Mouse (Mus musculus): ENCODE data around the gene Siglece. TPM values are rescaled to one million over a fixed set of nuclear protein-coding genes. Genes with fewer than 3 reads are reported as not detected.

Siglece gene
- polyA plus RNA-seq, 1 experiment from 2014 or later = 0.95 TPM

- Histone ChIP-seq H3K4me2 (replicated peaks; ENCODE audit: low read depth, low read length) (no peak overlapping the region), H3K4me3 (ENCODE audit: low read length) (no peak overlapping the region), H3K9me3 (ENCODE audit: control insufficient read depth, low read length) (no peaks in the 10 kb centered on the region), H3K27ac (ENCODE audit: low read depth, low read length) (no peak overlapping the region), H3K27me3 (ENCODE audit: control insufficient read depth, insufficient read depth, low read length) (no peaks in the 10 kb centered on the region), H3K36me3 (ENCODE audit: control insufficient read depth, insufficient read depth, low read length) (no peaks in the 10 kb centered on the region), H3K9ac (ENCODE audit: low read depth, low read length) (no peak overlapping the region), H3K4me1 (ENCODE audit: control insufficient read depth, insufficient read depth, low read length) (no peaks in the 10 kb centered on the region)
- ATAC-seq (ENCODE audit: low FRiP score, low TSS enrichment) = no peak
- WGBS = 83% methylated on average over 17 of the region's 17 CpGs
Observed at GRCm38 (mm10) chr7:43643046-43643652, 16.8 kb downstream of the Siglece start.

- H3K4me3 ChIP-seq (ENCODE audit: low read length) = no peak overlapping the region
- no peaks in the 10 kb centered on the region for H3K4me1 ChIP-seq (ENCODE audit: control insufficient read depth, insufficient read depth, low read length)
- 78% methylated on average over 5 of the region's 5 CpGs for WGBS
- no peak for ATAC-seq (ENCODE audit: low FRiP score, low TSS enrichment)
- no peak overlapping the region for H3K27ac ChIP-seq (ENCODE audit: low read depth, low read length)
- no peak overlapping the region for H3K4me2 ChIP-seq (replicated peaks; ENCODE audit: low read depth, low read length)
- H3K9ac ChIP-seq (ENCODE audit: low read depth, low read length) = no peak overlapping the region
- H3K27me3 ChIP-seq (ENCODE audit: control insufficient read depth, insufficient read depth, low read length) = no peaks in the 10 kb centered on the region
- no peaks in the 10 kb centered on the region for H3K36me3 ChIP-seq (ENCODE audit: control insufficient read depth, insufficient read depth, low read length)
- no peaks in the 10 kb centered on the region for H3K9me3 ChIP-seq (ENCODE audit: control insufficient read depth, low read length)
Observed at GRCm38 (mm10) chr7:43642587-43642986, 17.4 kb downstream of the Siglece start.

GRCm38 (mm10) chr7:43637118-43637517, 22.8 kb downstream of the Siglece start:
- Histone ChIP-seq H3K4me1 (ENCODE audit: control insufficient read depth, insufficient read depth, low read length) (no peaks in the 10 kb centered on the region), H3K9me3 (ENCODE audit: control insufficient read depth, low read length) (no peaks in the 10 kb centered on the region), H3K4me2 (replicated peaks; ENCODE audit: low read depth, low read length) (no peak overlapping the region), H3K27me3 (ENCODE audit: control insufficient read depth, insufficient read depth, low read length) (no peaks in the 10 kb centered on the region), H3K4me3 (ENCODE audit: low read length) (no peak overlapping the region), H3K36me3 (ENCODE audit: control insufficient read depth, insufficient read depth, low read length) (no peaks in the 10 kb centered on the region), H3K27ac (ENCODE audit: low read depth, low read length) (no peak overlapping the region), H3K9ac (ENCODE audit: low read depth, low read length) (no peak overlapping the region)
- ATAC-seq (ENCODE audit: low FRiP score, low TSS enrichment) = no peak
- 84% methylated on average over 1 of the region's 1 CpGs for WGBS

GRCm38 (mm10) chr7:43636194-43636593, 23.8 kb downstream of the Siglece start:
- 69% methylated on average over 2 of the region's 2 CpGs for WGBS
- ATAC-seq (ENCODE audit: low FRiP score, low TSS enrichment) = no peak
- H3K9me3 ChIP-seq (ENCODE audit: control insufficient read depth, low read length) = no peaks in the 10 kb centered on the region

GRCm38 (mm10) chr7:43634500-43634899, 25.5 kb downstream of the Siglece start, which contains the start of gene Ceacam18:
Gene Ceacam18 (plus strand): TSS chr7:43634707.
- Histone ChIP-seq H3K4me3 (ENCODE audit: low read length) (no peak within 1 kb of the TSS), H3K36me3 (ENCODE audit: control insufficient read depth, insufficient read depth, low read length) (no peaks in the 10 kb centered on the region), H3K9me3 (ENCODE audit: control insufficient read depth, low read length) (no peaks in the 10 kb centered on the region), H3K4me1 (ENCODE audit: control insufficient read depth, insufficient read depth, low read length) (no peaks in the 10 kb centered on the region), H3K9ac (ENCODE audit: low read depth, low read length) (no peak within 1 kb of the TSS), H3K4me2 (replicated peaks; ENCODE audit: low read depth, low read length) (no peak within 1 kb of the TSS), H3K27ac (ENCODE audit: low read depth, low read length) (no peak within 1 kb of the TSS), H3K27me3 (ENCODE audit: control insufficient read depth, insufficient read depth, low read length) (no peaks in the 10 kb centered on the region)
- ATAC-seq (ENCODE audit: low FRiP score, low TSS enrichment) = no peak
- WGBS = 59% methylated on average over 6 of the region's 6 CpGs

More at GRCm38 (mm10) chr7:43636194-43636593, 23.8 kb downstream of the Siglece start:
- no peak overlapping the region for H3K27ac ChIP-seq (ENCODE audit: low read depth, low read length)
- no peak overlapping the region for H3K4me3 ChIP-seq (ENCODE audit: low read length)
- no peaks in the 10 kb centered on the region for H3K36me3 ChIP-seq (ENCODE audit: control insufficient read depth, insufficient read depth, low read length)
- H3K27me3 ChIP-seq (ENCODE audit: control insufficient read depth, insufficient read depth, low read length) = no peaks in the 10 kb centered on the region
- no peak overlapping the region for H3K4me2 ChIP-seq (replicated peaks; ENCODE audit: low read depth, low read length)
- no peaks in the 10 kb centered on the region for H3K4me1 ChIP-seq (ENCODE audit: control insufficient read depth, insufficient read depth, low read length)
- no peak overlapping the region for H3K9ac ChIP-seq (ENCODE audit: low read depth, low read length)

- no peak overlapping the region for H3K9ac ChIP-seq (ENCODE audit: low read depth, low read length)
- ATAC-seq (ENCODE audit: low FRiP score, low TSS enrichment) = no peak
- no peaks in the 10 kb centered on the region for H3K4me1 ChIP-seq (ENCODE audit: control insufficient read depth, insufficient read depth, low read length)
- H3K4me2 ChIP-seq (replicated peaks; ENCODE audit: low read depth, low read length) = no peak overlapping the region
- no peak overlapping the region for H3K4me3 ChIP-seq (ENCODE audit: low read length)
- no peaks in the 10 kb centered on the region for H3K27me3 ChIP-seq (ENCODE audit: control insufficient read depth, insufficient read depth, low read length)
- no peak overlapping the region for H3K27ac ChIP-seq (ENCODE audit: low read depth, low read length)
- no peaks in the 10 kb centered on the region for H3K9me3 ChIP-seq (ENCODE audit: control insufficient read depth, low read length)
- no peaks in the 10 kb centered on the region for H3K36me3 ChIP-seq (ENCODE audit: control insufficient read depth, insufficient read depth, low read length)
- 55% methylated on average over 4 of the region's 4 CpGs for whole genome bisulfite sequencing
Observed at GRCm38 (mm10) chr7:43633940-43634339, 26.0 kb downstream of the Siglece start.

- no peak for ATAC-seq (ENCODE audit: low FRiP score, low TSS enrichment)
- H3K36me3 ChIP-seq (ENCODE audit: control insufficient read depth, insufficient read depth, low read length) = no peaks in the 10 kb centered on the region
- H3K27ac ChIP-seq (ENCODE audit: low read depth, low read length) = no peak overlapping the region
- H3K4me1 ChIP-seq (ENCODE audit: control insufficient read depth, insufficient read depth, low read length) = no peaks in the 10 kb centered on the region
- WGBS = 85% methylated on average over 8 of the region's 8 CpGs
- no peak overlapping the region for H3K4me3 ChIP-seq (ENCODE audit: low read length)
- no peak overlapping the region for H3K4me2 ChIP-seq (replicated peaks; ENCODE audit: low read depth, low read length)
- H3K9ac ChIP-seq (ENCODE audit: low read depth, low read length) = no peak overlapping the region
- no peaks in the 10 kb centered on the region for H3K9me3 ChIP-seq (ENCODE audit: control insufficient read depth, low read length)
- no peaks in the 10 kb centered on the region; the same call in 1 of the 2 replicates for H3K27me3 ChIP-seq (ENCODE audit: control insufficient read depth, insufficient read depth, low read length)
Observed at GRCm38 (mm10) chr7:43625794-43626422, 34.1 kb downstream of the Siglece start.

GRCm38 (mm10) chr7:43625065-43625464, 34.9 kb downstream of the Siglece start:
- Histone ChIP-seq H3K4me2 (replicated peaks; ENCODE audit: low read depth, low read length) (no peak overlapping the region), H3K4me1 (ENCODE audit: control insufficient read depth, insufficient read depth, low read length) (no peaks in the 10 kb centered on the region), H3K27ac (ENCODE audit: low read depth, low read length) (no peak overlapping the region), H3K27me3 (ENCODE audit: control insufficient read depth, insufficient read depth, low read length) (no peaks in the 10 kb centered on the region; the same call in 1 of the 2 replicates), H3K9ac (ENCODE audit: low read depth, low read length) (no peak overlapping the region), H3K36me3 (ENCODE audit: control insufficient read depth, insufficient read depth, low read length) (no peaks in the 10 kb centered on the region), H3K9me3 (ENCODE audit: control insufficient read depth, low read length) (no peaks in the 10 kb centered on the region), H3K4me3 (ENCODE audit: low read length) (no peak overlapping the region)
- ATAC-seq (ENCODE audit: low FRiP score, low TSS enrichment) = peak; percentile 28; the same call in 1 of the 2 replicates
- WGBS = 68% methylated on average over 3 of the region's 3 CpGs

- ATAC-seq (ENCODE audit: low FRiP score, low TSS enrichment) = peak; percentile 52; the same call in 1 of the 2 replicates
- no peaks in the 10 kb centered on the region for H3K4me1 ChIP-seq (ENCODE audit: control insufficient read depth, insufficient read depth, low read length)
- H3K4me2 ChIP-seq (replicated peaks; ENCODE audit: low read depth, low read length) = no peak overlapping the region; the same call in 1 of the 2 replicates
- H3K27me3 ChIP-seq (ENCODE audit: control insufficient read depth, insufficient read depth, low read length) = no peaks in the 10 kb centered on the region; the same call in 1 of the 2 replicates
- no peaks in the 10 kb centered on the region for H3K9me3 ChIP-seq (ENCODE audit: control insufficient read depth, low read length)
- no peaks in the 10 kb centered on the region for H3K36me3 ChIP-seq (ENCODE audit: control insufficient read depth, insufficient read depth, low read length)
- no peak overlapping the region for H3K27ac ChIP-seq (ENCODE audit: low read depth, low read length)
- H3K9ac ChIP-seq (ENCODE audit: low read depth, low read length) = no peak overlapping the region
- H3K4me3 ChIP-seq (ENCODE audit: low read length) = no peak overlapping the region
- WGBS = 7% methylated on average over 10 of the region's 10 CpGs
Observed at GRCm38 (mm10) chr7:43623819-43624218, 36.1 kb downstream of the Siglece start.

All from kidney, embryonic 14.5 days (tissue).